Mouse (Mus musculus) forebrain, embryonic 16.5 days (tissue): ENCODE results near the gene Olfr671. TPM values are rescaled to one million over a fixed set of nuclear protein-coding genes. Genes with fewer than 3 reads are reported as not detected.
"Not testable (repeated sequence)": the region's sequence is repeated elsewhere in the genome, so short reads cannot be mapped to it uniquely, and the experiment has no call there.

Experiments
- ATAC-seq: fragments of 200-750 bp; cut with Nextera tagmentation; 2 replicates; pipeline ENCODE4 v1.8.0; 2017; ENCODE audit warnings: mild to moderate bottlenecking, moderate library complexity
- H3K27ac ChIP-seq: fragments of 300-500 bp; sonication (generic); 2 replicates; pipeline ENCODE4 v1.5.1; 2014; ENCODE audit warnings: low read length, control low read depth
- H3K27me3 ChIP-seq: fragments of 300-500 bp; sonication (generic); replicated peaks from 2 replicates; pipeline ENCODE4 v1.6.1; 2014; ENCODE audit warnings: low read length; ENCODE audit not compliant: control insufficient read depth, insufficient read depth
- H3K36me3 ChIP-seq: fragments of 300-500 bp; sonication (generic); 2 replicates; pipeline ENCODE4 v1.6.1; 2014; ENCODE audit not compliant: control insufficient read depth, insufficient read depth
- H3K4me1 ChIP-seq: fragments of 300-500 bp; sonication (generic); replicated peaks from 2 replicates; pipeline ENCODE4 v1.6.1; 2014; ENCODE audit warnings: low read length; ENCODE audit not compliant: control insufficient read depth, insufficient read depth
- H3K4me2 ChIP-seq: fragments of 300-500 bp; sonication (generic); 2 replicates; pipeline ENCODE4 v1.6.1; 2014; ENCODE audit warnings: mild to moderate bottlenecking, low read length, control low read depth
- H3K4me3 ChIP-seq: fragments of 300-500 bp; sonication (generic); replicated peaks from 2 replicates; pipeline ENCODE4 v1.5.1; 2014; ENCODE audit warnings: mild to moderate bottlenecking, low read length, control low read depth
- H3K9ac ChIP-seq: fragments of 300-500 bp; sonication (generic); replicated peaks from 2 replicates; pipeline ENCODE4 v1.6.1; 2014; ENCODE audit warnings: low read depth, low read length, control low read depth
- H3K9me3 ChIP-seq: fragments of 300-500 bp; sonication (generic); 2 replicates; pipeline ENCODE4 v1.6.1; 2016; ENCODE audit warnings: low read length; ENCODE audit not compliant: control insufficient read depth
- WGBS: fragments of 180-500 bp; shearing (Covaris S2); extraction: QIAGEN DNeasy Blood & Tissue Kit; methylation state at CpG from one replicate; pipeline ENCODE4 v1.1.7; 2014; 5-methylcytosine and 5-hydroxymethylcytosine counted together
- polyA plus RNA-seq: library from polyadenylated mRNA; unstranded; fragments of >200 nt; fragmentation: Nextera tagmentation; extraction: Ambion mirVana; gene quantifications from 2 replicates; pipeline ENCODE4 v1.2.1, GENCODE M21; 2015

Olfr671 gene
- not detected in 2 replicates for polyA plus RNA-seq

DNA sequence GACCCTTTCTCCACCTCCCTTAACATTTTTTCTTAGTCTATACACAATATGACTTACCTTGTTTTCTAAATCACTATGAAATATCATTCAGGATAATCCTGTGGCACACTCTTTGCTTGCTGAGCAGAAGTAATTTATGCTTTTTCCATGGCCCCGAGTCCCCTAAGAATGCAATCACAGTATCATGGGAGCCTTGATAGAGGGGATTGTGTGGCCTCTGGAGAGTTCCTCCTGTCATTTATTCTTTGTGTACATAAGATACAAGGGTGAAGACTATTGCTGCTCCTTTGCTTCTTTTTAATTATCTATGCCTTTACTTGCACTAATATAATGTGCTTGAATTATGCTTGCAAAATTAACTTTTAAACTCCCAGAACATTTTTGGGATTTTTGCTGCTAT is at the start of gene Olfr671:
Gene Olfr671 (minus strand): TSS at position 101 of the 400 bp plus-strand sequence.
- no peak for ATAC-seq
- H3K27ac ChIP-seq: no peak within 1 kb of the TSS
- H3K4me2 ChIP-seq: no peak within 1 kb of the TSS
- H3K9me3 ChIP-seq: no peaks in the 10 kb centered on the region
- no peaks in the 10 kb centered on the region for H3K4me1 ChIP-seq
- H3K36me3 ChIP-seq: no peaks in the 10 kb centered on the region
- no peak within 1 kb of the TSS for H3K4me3 ChIP-seq
- H3K27me3 ChIP-seq: no peaks in the 10 kb centered on the region
- H3K9ac ChIP-seq: no peak within 1 kb of the TSS
- WGBS: 63% methylated on average over 1 of the region's 1 CpGs

- H3K4me1 ChIP-seq: no peaks in the 10 kb centered on the region
- H3K9ac ChIP-seq: no peak within 1 kb of the TSS
- H3K36me3 ChIP-seq: no peaks in the 10 kb centered on the region
- no peak for ATAC-seq
- H3K4me2 ChIP-seq: no peak within 1 kb of the TSS
- no peak within 1 kb of the TSS for H3K4me3 ChIP-seq
- H3K27me3 ChIP-seq: no peaks in the 10 kb centered on the region
- WGBS: 79% methylated on average over 1 of the region's 1 CpGs
- no peaks in the 10 kb centered on the region for H3K9me3 ChIP-seq
- no peak within 1 kb of the TSS for H3K27ac ChIP-seq
These were observed 49.4 kb upstream of the Olfr671 start, which contains the start of gene Olfr675 for GRCm38 (mm10) chr7:105028360-105028759. Olfr675 (minus strand) TSS chr7:105028460.

DNA sequence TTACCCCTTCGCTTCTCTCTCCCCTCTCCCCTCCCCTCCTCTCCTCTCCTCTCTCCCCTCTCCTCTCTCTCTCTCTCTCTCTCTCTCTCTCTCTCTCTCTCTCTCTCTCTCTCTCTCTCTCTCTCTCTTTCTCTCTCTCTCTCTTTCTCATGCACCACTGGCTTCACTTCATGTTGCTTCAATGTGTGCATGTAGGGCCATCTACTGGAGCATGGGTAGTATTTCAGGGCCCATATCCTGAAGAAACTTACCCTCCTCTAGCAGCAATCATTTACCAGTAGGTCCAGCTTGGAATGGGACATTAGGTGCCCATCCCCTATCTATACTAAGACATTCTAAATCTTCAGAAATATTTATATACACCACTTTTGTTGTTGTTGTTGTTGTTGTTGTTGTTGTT is 43.6 kb upstream of the Olfr671 start:
- H3K4me3 ChIP-seq: no peak overlapping the region
- no peak overlapping the region for H3K27ac ChIP-seq
- no peaks in the 10 kb centered on the region for H3K9me3 ChIP-seq
- ATAC-seq: no peak
- 71% methylated on average over 1 of the region's 1 CpGs for WGBS
- H3K36me3 ChIP-seq: no peaks in the 10 kb centered on the region
- no peaks in the 10 kb centered on the region for H3K4me1 ChIP-seq
- no peak overlapping the region for H3K4me2 ChIP-seq
- no peak overlapping the region for H3K9ac ChIP-seq
- no peaks in the 10 kb centered on the region for H3K27me3 ChIP-seq

DNA sequence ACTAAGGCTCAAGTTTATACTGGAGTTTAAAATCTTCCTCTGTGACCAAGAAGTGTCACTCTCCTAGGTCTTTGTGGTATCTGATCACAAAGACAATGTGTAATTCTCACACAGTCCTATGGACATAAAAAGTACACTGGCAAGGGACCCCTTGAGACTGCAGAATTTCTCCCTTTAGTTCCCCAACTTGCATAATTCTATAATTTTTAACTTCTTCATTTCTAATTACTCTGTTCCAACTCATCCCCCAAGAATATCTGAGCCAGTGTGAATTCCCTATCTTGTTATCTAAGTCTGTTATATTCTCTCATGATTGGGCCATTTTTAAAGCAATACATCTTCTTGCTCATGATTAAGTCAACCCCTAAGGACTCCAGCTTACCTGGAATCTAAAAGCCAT is 23.0 kb upstream of the Olfr671 start, which contains the start of gene Olfr672:
Gene Olfr672 (minus strand): TSS at position 101 of the 400 bp plus-strand sequence.
- no peak within 1 kb of the TSS for H3K27ac ChIP-seq
- no peaks in the 10 kb centered on the region for H3K4me1 ChIP-seq
- H3K9ac ChIP-seq: no peak within 1 kb of the TSS
- H3K4me2 ChIP-seq: no peak within 1 kb of the TSS
- no peak within 1 kb of the TSS for H3K4me3 ChIP-seq
- H3K27me3 ChIP-seq: no peaks in the 10 kb centered on the region
- ATAC-seq: no peak
- H3K36me3 ChIP-seq: no peaks in the 10 kb centered on the region
- H3K9me3 ChIP-seq: no peaks in the 10 kb centered on the region

- not testable (repeated sequence) for H3K4me1 ChIP-seq
- WGBS: 77% methylated on average over 2 of the region's 2 CpGs
These were observed 6.4 kb downstream of the Olfr671 start for GRCm38 (mm10) chr7:104972507-104972906.

DNA sequence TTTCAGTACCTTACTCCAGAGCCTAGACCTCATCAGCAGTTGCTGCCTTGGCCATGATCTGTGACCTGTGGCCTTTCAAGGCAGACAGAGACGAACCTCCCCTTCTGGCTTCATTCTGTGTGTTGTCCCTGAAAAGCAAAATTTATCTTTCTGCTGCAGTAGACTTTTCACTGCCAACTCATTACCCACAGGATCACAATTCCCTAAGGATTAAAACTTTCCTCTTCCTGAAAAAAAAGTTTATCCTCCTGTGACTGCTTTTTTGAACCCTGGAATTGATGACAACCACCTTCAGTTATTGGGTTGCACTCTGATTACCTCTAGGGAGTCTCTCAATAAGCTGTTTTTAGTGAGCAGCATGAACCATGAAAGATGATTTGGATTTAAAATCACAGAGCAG is 16.4 kb downstream of the Olfr671 start, which contains the start of gene Olfr670:
Gene Olfr670 (minus strand): TSS at position 101 of the 400 bp plus-strand sequence.
- H3K36me3 ChIP-seq: no peaks in the 10 kb centered on the region
- H3K27me3 ChIP-seq: no peaks in the 10 kb centered on the region
- no peaks in the 10 kb centered on the region for H3K4me1 ChIP-seq
- no peak within 1 kb of the TSS for H3K4me3 ChIP-seq
- ATAC-seq: no peak
- no peak within 1 kb of the TSS for H3K27ac ChIP-seq
- 65% methylated on average over 1 of the region's 1 CpGs for WGBS
- no peak within 1 kb of the TSS for H3K4me2 ChIP-seq
- no peaks in the 10 kb centered on the region for H3K9me3 ChIP-seq
- H3K9ac ChIP-seq: no peak within 1 kb of the TSS

More at GRCm38 (mm10) chr7:104972507-104972906, 6.4 kb downstream of the Olfr671 start:
- H3K27me3 ChIP-seq, H3K4me3 ChIP-seq, H3K9ac ChIP-seq, H3K27ac ChIP-seq, ATAC-seq, H3K4me2 ChIP-seq, H3K9me3 ChIP-seq, H3K36me3 ChIP-seq: not testable (repeated sequence)

DNA sequence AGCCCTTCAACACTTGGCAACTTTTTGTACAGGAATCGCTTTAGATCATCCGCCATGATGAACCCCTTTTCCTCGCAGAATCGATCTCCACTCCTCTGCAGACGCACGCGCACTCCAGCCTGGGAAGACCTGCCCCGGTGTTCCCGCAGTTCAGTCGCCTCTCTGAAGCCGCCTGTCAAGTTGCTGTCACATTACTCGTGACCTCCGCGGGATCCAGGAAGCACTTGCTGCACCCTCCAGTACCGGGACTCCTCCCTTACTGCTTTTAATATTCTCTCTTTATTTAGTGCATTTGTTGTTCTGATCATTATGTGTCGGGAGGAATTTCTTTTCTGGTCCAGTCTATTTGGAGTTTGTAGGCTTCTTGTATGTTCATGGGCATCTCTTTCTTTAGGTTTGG is 28.7 kb downstream of the Olfr671 start:
- H3K9me3 ChIP-seq, H3K9ac ChIP-seq, H3K4me1 ChIP-seq, H3K27me3 ChIP-seq, ATAC-seq, H3K4me3 ChIP-seq, H3K4me2 ChIP-seq, H3K36me3 ChIP-seq, H3K27ac ChIP-seq: not testable (repeated sequence)
- 96% methylated on average over 16 of the region's 16 CpGs for WGBS

DNA sequence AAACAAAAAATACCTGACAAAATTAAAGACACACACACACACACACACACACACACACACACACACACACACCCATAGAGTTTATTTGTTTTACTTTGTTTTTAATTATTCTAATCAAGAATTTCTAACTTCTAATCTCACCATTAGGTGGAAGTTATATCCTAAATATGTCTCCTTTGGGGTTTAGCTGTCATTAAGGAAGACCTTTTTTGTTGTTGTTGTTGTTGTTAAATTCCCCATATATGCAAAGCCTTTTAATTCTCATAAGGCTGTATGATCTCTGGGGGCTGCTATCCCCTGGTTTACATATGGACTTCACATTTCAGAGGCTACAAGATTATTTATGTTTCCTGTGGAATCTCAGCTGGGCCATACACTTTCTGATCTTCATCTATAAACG is 45.0 kb downstream of the Olfr671 start, which contains the start of gene Olfr669:
Gene Olfr669 (plus strand): TSS at position 301 of the 400 bp plus-strand sequence.
- ATAC-seq: no peak
- Histone ChIP-seq H3K9me3 (no peaks in the 10 kb centered on the region), H3K36me3 (no peaks in the 10 kb centered on the region), H3K27me3 (no peaks in the 10 kb centered on the region), H3K4me1 (no peaks in the 10 kb centered on the region), H3K4me3 (no peak within 1 kb of the TSS), H3K9ac (no peak within 1 kb of the TSS), H3K4me2 (no peak within 1 kb of the TSS), H3K27ac (no peak within 1 kb of the TSS)
- WGBS: 89% methylated on average over 1 of the region's 1 CpGs

DNA sequence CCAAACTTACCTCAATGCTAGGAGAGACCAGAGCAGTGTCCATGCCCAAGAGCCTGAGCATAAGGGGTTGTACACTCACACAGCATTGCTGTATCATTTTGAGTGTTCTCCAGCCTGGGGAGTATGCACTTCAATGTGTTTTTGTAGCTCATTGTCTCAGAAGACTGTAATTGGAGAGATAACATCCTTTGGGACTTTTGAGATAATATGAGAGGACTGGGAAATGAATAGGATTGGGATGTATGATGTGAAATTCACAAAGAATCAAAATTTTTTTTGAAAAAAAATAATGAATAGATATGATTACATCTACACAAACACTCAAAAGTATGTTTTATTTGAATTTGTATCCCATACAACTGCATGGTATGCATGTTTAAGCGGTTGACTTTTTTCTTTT is 51.0 kb downstream of the Olfr671 start, which contains the start of gene Olfr668:
Gene Olfr668 (minus strand): TSS at position 101 of the 400 bp plus-strand sequence.
- 83% methylated on average over 1 of the region's 1 CpGs for WGBS
- Histone ChIP-seq H3K27me3 (no peaks in the 10 kb centered on the region), H3K27ac (no peak within 1 kb of the TSS), H3K9me3 (no peaks in the 10 kb centered on the region), H3K4me1 (no peaks in the 10 kb centered on the region), H3K36me3 (no peaks in the 10 kb centered on the region), H3K9ac (no peak within 1 kb of the TSS), H3K4me3 (no peak within 1 kb of the TSS), H3K4me2 (no peak within 1 kb of the TSS)
- ATAC-seq: no peak
